Mouse (Mus musculus) hindbrain, embryonic 11.5 days (tissue): ENCODE measurements at regions not wholly inside any gene's neighbourhood (a gene's known extent, or its start where the extent isn't known, plus 50 kb on each side); places are given as distances from the start of the nearest gene placed in this dataset.

Source experiments
- ATAC-seq: fragments of 200-750 bp; cut with Nextera tagmentation; 2 replicates; pipeline ENCODE4 v1.8.0; 2017; ENCODE audit warnings: mild to moderate bottlenecking, moderate TSS enrichment, moderate library complexity; ENCODE audit not compliant: low FRiP score
- DNase-seq: peaks from one replicate; pipeline ENCODE4 v3.0.0-alpha.2; 2015; ENCODE audit warnings: low spot score
- H3K27ac ChIP-seq: fragments of 300-500 bp; sonication (generic); 2 replicates; pipeline ENCODE4 v1.5.1; 2014; ENCODE audit warnings: mild to moderate bottlenecking, low read depth, low read length
- H3K27me3 ChIP-seq: fragments of 300-500 bp; sonication (generic); 2 replicates; pipeline ENCODE4 v1.6.1; 2014; ENCODE audit warnings: mild to moderate bottlenecking, low read length, moderate library complexity, mixed read lengths; ENCODE audit not compliant: control insufficient read depth, insufficient read depth
- H3K36me3 ChIP-seq: fragments of 300-500 bp; sonication (generic); 2 replicates; pipeline ENCODE4 v1.6.1; 2014; ENCODE audit warnings: mild to moderate bottlenecking, low read length, moderate library complexity, mixed read lengths; ENCODE audit not compliant: control insufficient read depth, insufficient read depth
- H3K4me1 ChIP-seq: fragments of 300-500 bp; sonication (generic); replicated peaks from 2 replicates; pipeline ENCODE4 v1.6.1; 2014; ENCODE audit warnings: low read length, mixed read lengths; ENCODE audit not compliant: control insufficient read depth, insufficient read depth
- H3K4me2 ChIP-seq: fragments of 300-500 bp; sonication (generic); replicated peaks from 2 replicates; pipeline ENCODE4 v1.6.1; 2014; ENCODE audit warnings: mild to moderate bottlenecking, low read depth, low read length
- H3K4me3 ChIP-seq: fragments of 300-500 bp; sonication (generic); 2 replicates; pipeline ENCODE4 v1.5.1; 2014; ENCODE audit warnings: low read depth, low read length
- H3K9ac ChIP-seq: fragments of 300-500 bp; sonication (generic); 2 replicates; pipeline ENCODE4 v1.6.1; 2014; ENCODE audit warnings: low read depth, low read length
- H3K9me3 ChIP-seq: fragments of 300-500 bp; sonication (generic); 2 replicates; pipeline ENCODE4 v1.6.1; 2016; ENCODE audit warnings: low read length; ENCODE audit not compliant: control insufficient read depth
- WGBS: fragments of 180-500 bp; shearing (Covaris S2); extraction: QIAGEN DNeasy Blood & Tissue Kit; methylation state at CpG from one replicate; pipeline ENCODE4 v1.1.7; 2014; 5-methylcytosine and 5-hydroxymethylcytosine counted together

GRCm38 (mm10) chr1:151119566-151119965 is 62.8 kb upstream of the Gm47985 start:
- H3K4me1 ChIP-seq, result no peaks in the 10 kb centered on the region
- no peak overlapping the region for H3K9ac ChIP-seq
- 87% methylated on average over 7 of the region's 7 CpGs for WGBS
- H3K4me3 ChIP-seq, result no peak overlapping the region
- no peaks in the 10 kb centered on the region for H3K9me3 ChIP-seq
- H3K27ac ChIP-seq, result no peak overlapping the region
- no peak overlapping the region for H3K4me2 ChIP-seq
- ATAC-seq, result no peak
- no peak for DNase-seq
- H3K36me3 ChIP-seq, result no peaks in the 10 kb centered on the region
- H3K27me3 ChIP-seq, result no peaks in the 10 kb centered on the region

DNA sequence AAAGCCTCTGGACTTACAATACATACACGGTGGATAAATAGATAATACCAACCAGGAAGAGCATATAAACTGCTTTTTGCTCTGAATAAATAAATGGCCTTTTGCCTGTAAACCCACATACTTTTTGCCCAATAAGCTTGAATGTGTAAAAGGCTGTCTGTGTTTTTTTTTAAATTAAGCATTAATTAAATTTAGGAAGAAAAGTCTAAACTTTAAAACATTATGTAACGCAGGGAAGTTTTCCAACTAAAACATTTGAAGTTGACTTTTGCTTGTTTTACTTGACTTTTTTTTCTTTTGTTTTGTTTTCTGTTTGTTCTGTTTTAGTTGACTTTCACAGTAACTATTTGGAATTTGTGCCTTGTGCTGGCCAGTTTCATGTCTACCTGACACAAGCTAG is 60.7 kb upstream of the Gm47985 start:
- ATAC-seq (no peak), DNase-seq (no peak)
- 93% methylated on average over 2 of the region's 2 CpGs for WGBS

DNA sequence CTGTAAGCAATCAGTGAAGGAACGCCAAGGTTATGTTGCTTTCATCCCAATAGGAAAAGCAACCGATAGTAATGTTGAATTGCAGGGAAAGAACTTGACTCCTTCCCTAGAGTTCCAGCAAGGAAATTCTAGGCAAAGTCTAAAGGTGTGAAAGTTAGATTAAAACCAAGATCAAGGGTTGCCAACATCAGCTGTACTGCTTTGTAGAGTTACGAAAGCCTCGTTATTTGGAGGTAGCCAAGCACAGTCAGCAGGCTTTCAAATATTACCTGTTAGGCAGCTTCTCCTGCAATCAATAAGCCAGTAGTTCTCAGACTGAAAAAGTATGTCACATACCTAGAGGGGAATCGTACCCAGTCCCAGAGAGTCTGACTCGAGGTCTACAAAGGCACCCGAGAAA is 58.4 kb upstream of the Gm47985 start:
- H3K4me3 ChIP-seq, result no peak overlapping the region
- no peak overlapping the region for H3K4me2 ChIP-seq
- no peaks in the 10 kb centered on the region for H3K36me3 ChIP-seq
- no peak for ATAC-seq
- no peak overlapping the region for H3K9ac ChIP-seq
- no peaks in the 10 kb centered on the region for H3K4me1 ChIP-seq
- 94% methylated on average over 7 of the region's 7 CpGs for WGBS
- no peak overlapping the region for H3K27ac ChIP-seq
- H3K9me3 ChIP-seq, result no peaks in the 10 kb centered on the region
- no peaks in the 10 kb centered on the region for H3K27me3 ChIP-seq
- DNase-seq, result no peak

More for the DNA sequence above, 60.7 kb upstream of the Gm47985 start:
- no peaks in the 10 kb centered on the region for H3K4me1 ChIP-seq
- H3K9me3 ChIP-seq, result no peaks in the 10 kb centered on the region
- H3K27ac ChIP-seq, result no peak overlapping the region
- no peaks in the 10 kb centered on the region for H3K27me3 ChIP-seq
- no peak overlapping the region for H3K9ac ChIP-seq
- H3K4me2 ChIP-seq, result no peak overlapping the region
- no peak overlapping the region for H3K4me3 ChIP-seq
- no peaks in the 10 kb centered on the region for H3K36me3 ChIP-seq

DNA sequence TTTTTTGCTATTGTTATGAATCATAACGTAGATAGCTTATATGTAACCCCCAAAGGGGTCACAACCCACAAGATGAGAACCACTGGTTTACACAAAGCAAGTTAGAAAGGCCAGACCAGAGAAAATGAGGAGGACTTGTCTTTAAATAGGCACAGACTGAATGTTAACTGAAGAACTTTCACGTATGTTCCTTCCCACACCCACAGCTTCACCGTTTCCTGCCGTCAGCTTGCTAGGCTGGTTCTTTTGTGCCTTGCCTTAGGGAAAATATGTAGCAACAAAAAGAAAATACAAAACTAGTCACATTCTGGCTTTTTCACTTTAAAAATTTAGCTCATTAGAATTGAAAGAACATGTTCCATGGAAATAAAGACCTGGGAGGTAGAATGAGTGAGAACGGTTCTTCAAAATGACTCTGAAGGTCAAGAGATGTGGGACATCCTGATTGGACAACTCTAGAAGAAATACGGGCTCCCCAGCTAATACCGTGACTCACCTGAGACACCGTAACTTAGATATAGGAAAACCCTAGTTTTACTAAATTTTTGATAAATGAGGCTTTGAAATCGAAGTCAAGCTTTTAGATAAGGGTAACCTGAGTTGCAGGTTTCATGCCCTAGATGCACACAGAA is 57.2 kb upstream of the Gm47985 start:
- WGBS, result 92% methylated on average over 9 of the region's 9 CpGs
- no peak for DNase-seq

GRCm38 (mm10) chr1:151125764-151126485 is 56.4 kb upstream of the Gm47985 start:
- WGBS, result 84% methylated on average over 3 of the region's 3 CpGs
- Histone ChIP-seq H3K27ac (no peak overlapping the region), H3K9ac (no peak overlapping the region), H3K4me2 (no peak overlapping the region), H3K4me3 (no peak overlapping the region), H3K4me1 (no peaks in the 10 kb centered on the region), H3K9me3 (no peaks in the 10 kb centered on the region), H3K27me3 (no peaks in the 10 kb centered on the region), H3K36me3 (no peaks in the 10 kb centered on the region)
- DNase-seq, result no peak
- ATAC-seq, result no peak

More for the DNA sequence above, 57.2 kb upstream of the Gm47985 start:
- Histone ChIP-seq H3K4me1 (no peaks in the 10 kb centered on the region), H3K4me3 (no peak overlapping the region), H3K9me3 (no peaks in the 10 kb centered on the region), H3K4me2 (no peak overlapping the region), H3K9ac (no peak overlapping the region), H3K27me3 (no peaks in the 10 kb centered on the region), H3K27ac (no peak overlapping the region), H3K36me3 (no peaks in the 10 kb centered on the region)
- ATAC-seq, result no peak

DNA sequence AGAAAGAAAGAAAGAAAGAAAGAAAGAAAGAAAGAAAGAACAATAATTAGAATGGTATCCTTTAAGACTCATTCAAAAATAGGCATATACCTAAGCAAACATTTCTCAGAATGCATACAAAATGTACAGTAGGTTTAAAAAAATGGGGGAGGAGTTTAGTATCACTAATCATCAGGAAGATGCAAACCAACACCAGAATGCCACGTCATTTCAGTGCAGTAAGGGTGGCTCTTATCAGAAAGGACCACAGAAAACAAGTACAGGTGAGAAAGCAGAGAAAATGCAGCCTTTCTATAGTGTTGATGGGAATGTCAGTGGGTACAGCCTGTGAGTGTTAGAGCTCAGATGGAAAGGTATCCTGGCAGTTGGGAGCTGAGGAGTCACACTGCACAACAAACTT is 55.6 kb upstream of the Gm47985 start:
- Histone ChIP-seq H3K9me3 (no peaks in the 10 kb centered on the region), H3K4me1 (no peaks in the 10 kb centered on the region), H3K27me3 (no peaks in the 10 kb centered on the region), H3K9ac (no peak overlapping the region), H3K27ac (no peak overlapping the region), H3K4me3 (no peak overlapping the region), H3K4me2 (no peak overlapping the region), H3K36me3 (no peaks in the 10 kb centered on the region)
- no peak for DNase-seq
- 83% methylated on average over 1 of the region's 1 CpGs for WGBS
- no peak for ATAC-seq

- WGBS, result 72% methylated on average over 5 of the region's 5 CpGs
- H3K9ac ChIP-seq, result no peak overlapping the region
- no peaks in the 10 kb centered on the region for H3K36me3 ChIP-seq
- no peak overlapping the region for H3K27ac ChIP-seq
- H3K4me2 ChIP-seq, result no peak overlapping the region
- H3K9me3 ChIP-seq, result no peaks in the 10 kb centered on the region
- no peak overlapping the region for H3K4me3 ChIP-seq
- no peak for ATAC-seq
- no peaks in the 10 kb centered on the region for H3K27me3 ChIP-seq
- no peaks in the 10 kb centered on the region for H3K4me1 ChIP-seq
- no peak for DNase-seq
These were observed 54.3 kb upstream of the Gm47985 start for GRCm38 (mm10) chr1:151128005-151128404.

GRCm38 (mm10) chr1:151128955-151129354 is 53.4 kb upstream of the Gm47985 start:
- Histone ChIP-seq H3K36me3 (no peaks in the 10 kb centered on the region), H3K9ac (no peak overlapping the region), H3K9me3 (no peaks in the 10 kb centered on the region), H3K27ac (no peak overlapping the region), H3K4me1 (no peaks in the 10 kb centered on the region), H3K27me3 (no peaks in the 10 kb centered on the region), H3K4me2 (no peak overlapping the region), H3K4me3 (no peak overlapping the region)
- ATAC-seq (no peak), DNase-seq (no peak)

DNA sequence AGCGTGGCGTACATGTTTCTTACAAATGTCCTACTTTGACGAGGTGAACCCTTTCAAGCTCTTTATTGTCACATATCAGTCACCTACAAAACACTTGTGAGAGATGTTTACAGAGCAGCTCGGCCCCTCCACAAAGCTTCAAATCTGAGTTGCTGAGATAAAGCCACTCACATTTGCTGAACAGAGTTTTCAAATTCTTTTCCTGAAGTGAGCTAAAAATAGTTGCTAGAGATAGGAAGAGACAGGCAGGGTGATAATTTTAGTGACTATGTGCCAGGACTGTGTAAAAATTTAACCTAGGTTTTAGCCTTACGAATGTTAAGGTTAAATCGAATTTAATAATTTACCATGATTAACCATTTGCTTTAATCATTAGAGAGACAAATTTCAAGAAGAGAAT is 52.3 kb upstream of the Gm47985 start:
- 89% methylated on average over 6 of the region's 6 CpGs for WGBS
- DNase-seq (no peak), ATAC-seq (no peak)
- Histone ChIP-seq H3K27me3 (no peaks in the 10 kb centered on the region), H3K36me3 (no peaks in the 10 kb centered on the region), H3K27ac (no peak overlapping the region), H3K4me1 (no peaks in the 10 kb centered on the region), H3K9me3 (no peaks in the 10 kb centered on the region), H3K4me3 (no peak overlapping the region), H3K4me2 (no peak overlapping the region), H3K9ac (no peak overlapping the region)
